Mouse (Mus musculus): ENCODE data around the gene Hs3st3a1.
A peak's percentile ranks its signal among the peaks of the same experiment; 100 is the strongest.

The Hs3st3a1 gene

GRCm38 (mm10) chr11:64489587-64490433 lies 54.7 kb downstream of the Hs3st3a1 start:
- DNase-seq (ENCODE audit: low spot score in 2 of 2), result no peak

GRCm38 (mm10) chr11:64494448-64494847 lies 59.3 kb downstream of the Hs3st3a1 start:
- DNase-seq (ENCODE audit: low spot score in 2 of 2), result no peak

DNA sequence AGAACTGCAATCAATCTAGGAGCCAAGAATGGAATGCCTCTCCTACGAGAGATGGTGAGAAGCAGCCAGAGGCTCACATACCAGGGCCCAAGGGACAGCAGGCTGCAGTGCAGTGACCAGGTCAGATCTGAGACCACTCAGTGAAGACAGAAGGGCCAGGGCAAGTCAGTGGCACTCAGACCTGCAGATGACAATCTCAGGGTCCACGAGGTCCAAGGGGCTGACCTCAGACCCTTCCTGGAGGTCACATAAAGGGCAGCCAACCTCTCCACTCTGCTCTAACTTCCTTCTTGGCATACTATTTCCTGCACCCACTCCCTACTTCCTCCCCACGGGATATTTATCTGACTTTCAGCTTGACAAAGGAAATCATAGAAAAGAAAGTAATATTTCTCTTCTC lies 60.8 kb downstream of the Hs3st3a1 start:
- peak; percentile 5 to 28 for DNase-seq (ENCODE audit: low spot score in 2 of 2)

- DNase-seq (ENCODE audit: low spot score in 2 of 2), result no peak
Observed at GRCm38 (mm10) chr11:64496677-64497076, 61.5 kb downstream of the Hs3st3a1 start.

DNA sequence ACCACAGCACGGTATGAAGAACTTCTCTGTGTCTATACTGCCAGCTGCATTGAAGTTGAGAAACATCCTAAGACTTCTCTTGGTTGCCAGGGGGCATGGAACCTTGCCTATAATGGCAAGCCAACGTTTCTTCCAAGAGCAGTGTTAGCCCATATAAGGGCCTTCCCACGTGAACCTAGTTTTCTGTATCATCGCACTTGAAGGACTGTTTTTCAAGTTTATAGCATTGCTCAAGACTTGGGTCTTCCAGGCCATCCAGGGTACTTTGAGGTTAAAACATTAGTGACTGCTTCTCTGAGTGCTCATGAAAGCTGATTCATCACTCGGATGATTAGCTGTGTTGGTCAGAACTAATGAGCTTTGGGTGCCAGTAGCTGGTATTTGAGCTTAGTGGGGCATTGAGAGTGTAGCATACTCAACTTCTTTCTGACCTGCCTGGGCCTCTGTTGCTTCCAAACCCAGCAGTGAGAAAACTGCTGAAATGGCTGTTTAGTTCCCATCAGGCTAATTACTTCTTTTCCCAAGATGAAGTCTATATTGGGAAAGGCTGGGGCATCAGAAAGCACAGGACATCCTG lies 65.5 kb downstream of the Hs3st3a1 start:
- DNase-seq (ENCODE audit: low spot score in 2 of 2), result no peak

DNA sequence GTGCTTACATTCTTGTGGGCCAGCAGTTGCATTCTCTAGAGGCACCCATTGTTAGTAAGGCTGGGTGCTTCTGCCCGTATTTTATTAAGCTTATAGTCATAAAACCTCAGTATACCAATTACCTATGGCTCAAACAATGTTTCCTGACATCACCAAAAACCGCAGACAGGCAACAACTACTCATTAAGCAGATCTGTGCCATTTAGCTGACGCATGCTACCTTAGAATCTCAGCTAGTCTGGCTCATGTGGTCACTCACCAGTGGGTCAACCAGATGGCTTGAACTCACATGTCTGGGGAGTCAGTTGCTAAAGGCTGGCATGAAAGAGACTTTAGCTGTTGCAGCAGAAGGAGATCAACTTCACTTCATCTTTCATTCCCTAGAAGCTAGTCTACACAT lies 67.9 kb downstream of the Hs3st3a1 start:
- DNase-seq (ENCODE audit: low spot score in 2 of 2), result no peak

DNA sequence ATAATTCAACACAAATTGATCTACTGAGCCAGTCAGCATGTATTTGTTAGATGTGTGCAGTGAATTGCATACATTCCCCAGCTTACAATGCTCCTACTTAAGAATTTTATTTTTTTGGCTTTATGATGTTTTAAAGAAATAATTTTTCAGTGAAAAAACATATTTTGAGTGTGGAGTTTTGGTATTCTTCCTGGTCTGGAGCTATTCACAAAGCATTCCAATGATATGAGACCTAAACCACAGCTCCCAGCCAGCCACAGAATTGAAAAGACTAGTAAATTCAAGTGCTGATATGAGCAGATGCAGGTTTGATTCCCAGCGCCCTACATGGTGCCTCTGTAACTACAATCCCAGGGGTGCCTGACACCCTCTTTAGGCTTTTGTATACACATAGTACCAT lies 70.8 kb downstream of the Hs3st3a1 start:
- DNase-seq (ENCODE audit: low spot score in 2 of 2), result no peak

GRCm38 (mm10) chr11:64507024-64507423 lies 71.9 kb downstream of the Hs3st3a1 start:
- no peak for DNase-seq (ENCODE audit: low spot score in 2 of 2)

GRCm38 (mm10) chr11:64509106-64509505 lies 74.0 kb downstream of the Hs3st3a1 start:
- DNase-seq (ENCODE audit: low spot score in 2 of 2), result no peak

GRCm38 (mm10) chr11:64512301-64512700 lies 77.2 kb downstream of the Hs3st3a1 start:
- no peak for DNase-seq (ENCODE audit: low spot score in 2 of 2)

GRCm38 (mm10) chr11:64513419-64513818 lies 78.3 kb downstream of the Hs3st3a1 start:
- DNase-seq (ENCODE audit: low spot score in 2 of 2), result no peak

DNA sequence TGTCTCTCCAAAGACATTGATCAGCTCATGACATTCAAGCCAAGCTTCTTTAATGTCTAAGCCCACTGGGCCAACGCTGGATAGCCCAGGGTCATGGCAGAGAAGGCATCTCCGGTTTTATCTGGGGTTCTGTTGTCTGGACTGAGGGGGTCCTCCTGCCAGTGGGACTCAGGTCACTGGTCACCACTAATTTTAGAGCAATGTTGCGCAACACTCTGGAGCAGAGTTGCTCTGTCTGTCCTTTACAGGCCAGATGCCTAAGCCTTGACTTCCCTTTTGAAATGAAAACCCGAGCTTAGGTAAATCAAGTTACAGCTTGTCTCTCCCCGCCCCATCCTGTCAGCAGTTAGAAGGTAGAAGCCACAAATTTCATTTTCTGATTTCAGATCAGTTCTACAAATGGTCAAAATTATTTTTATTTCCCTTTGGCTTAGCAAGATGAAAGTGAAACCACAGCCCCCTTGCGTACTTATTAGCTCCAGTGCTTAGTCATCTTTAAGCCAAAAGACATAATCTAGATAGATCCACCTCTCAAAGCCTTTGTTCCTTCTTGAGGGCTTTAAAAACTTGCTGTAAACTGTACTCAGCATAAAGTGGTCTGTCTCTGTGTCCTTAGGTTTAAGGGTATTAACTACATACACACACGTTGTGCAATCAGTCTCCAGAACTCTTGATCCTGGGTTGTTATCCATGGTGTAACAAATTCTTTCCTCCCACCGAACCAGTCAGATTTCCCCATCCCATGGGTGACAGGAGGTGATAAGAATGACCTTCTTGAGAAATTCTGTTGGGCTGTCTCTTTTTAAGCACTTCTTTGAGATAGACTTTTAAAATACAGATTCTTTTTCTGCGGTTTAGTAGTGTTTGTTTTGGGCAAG lies 81.8 kb downstream of the Hs3st3a1 start:
- peak; percentile 20 to 35 for DNase-seq (ENCODE audit: low spot score in 2 of 2)

DNA sequence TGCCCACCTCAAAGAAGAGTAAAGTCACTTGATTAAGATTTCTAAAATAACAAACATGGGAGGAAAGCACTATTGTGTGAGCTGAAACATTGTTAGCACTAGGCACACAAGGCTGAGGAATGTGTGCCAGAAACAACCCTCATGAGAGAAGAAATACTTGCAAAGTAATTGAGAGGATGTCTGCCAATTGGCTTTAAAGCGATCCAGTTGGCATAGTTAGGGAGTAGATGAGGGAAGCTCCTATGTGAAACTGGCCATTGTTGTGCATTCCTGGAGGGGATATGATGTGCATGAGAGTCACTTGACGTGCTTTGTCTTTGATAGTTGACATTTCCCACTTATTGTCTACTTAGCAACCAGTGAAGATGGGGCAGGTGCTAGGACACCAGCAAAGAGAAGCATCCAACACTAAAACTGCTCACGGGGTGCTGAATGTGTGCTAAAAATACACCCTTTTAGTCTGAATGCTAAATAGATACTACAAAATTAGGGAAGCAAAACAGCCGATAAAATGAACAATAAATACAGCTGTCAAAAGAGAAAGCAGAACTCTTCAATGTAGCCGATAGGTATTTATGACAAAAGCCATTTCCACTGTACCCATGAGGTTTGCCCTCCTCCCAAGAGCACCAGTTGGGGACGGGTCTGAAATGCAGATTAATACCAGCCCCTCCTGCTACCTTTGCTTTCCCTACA lies 83.2 kb downstream of the Hs3st3a1 start:
- DNase-seq (ENCODE audit: low spot score in 2 of 2), result peak in 1 of 2 experiments; percentile 12

DNA sequence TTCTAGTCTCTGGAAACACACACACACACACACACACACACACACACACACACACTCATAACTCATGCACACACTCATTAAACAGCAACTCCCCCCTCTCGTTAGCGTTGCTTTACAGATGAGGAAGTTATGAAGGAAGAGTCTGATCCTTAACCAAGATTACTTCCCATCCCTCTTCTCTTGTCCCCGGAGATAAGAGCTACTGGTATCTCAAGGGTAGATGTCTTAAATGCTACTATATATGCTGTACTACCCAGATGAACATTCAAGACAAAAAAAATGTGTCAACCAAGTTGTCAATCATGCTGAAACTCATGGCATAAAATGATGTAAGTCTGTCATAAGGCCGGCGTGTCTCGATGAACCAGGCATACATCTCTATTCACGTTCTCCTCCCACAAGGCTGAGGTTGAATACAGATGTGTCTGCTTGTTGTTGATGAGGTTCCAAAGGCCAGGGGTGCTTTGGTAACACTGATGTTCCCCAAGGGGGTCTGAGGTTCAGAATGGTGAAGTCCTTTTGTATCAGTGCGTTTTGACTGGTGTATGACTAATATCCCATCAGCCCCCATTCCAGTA lies 89.0 kb downstream of the Hs3st3a1 start:
- no peak for DNase-seq (ENCODE audit: low spot score in 2 of 2)

DNA sequence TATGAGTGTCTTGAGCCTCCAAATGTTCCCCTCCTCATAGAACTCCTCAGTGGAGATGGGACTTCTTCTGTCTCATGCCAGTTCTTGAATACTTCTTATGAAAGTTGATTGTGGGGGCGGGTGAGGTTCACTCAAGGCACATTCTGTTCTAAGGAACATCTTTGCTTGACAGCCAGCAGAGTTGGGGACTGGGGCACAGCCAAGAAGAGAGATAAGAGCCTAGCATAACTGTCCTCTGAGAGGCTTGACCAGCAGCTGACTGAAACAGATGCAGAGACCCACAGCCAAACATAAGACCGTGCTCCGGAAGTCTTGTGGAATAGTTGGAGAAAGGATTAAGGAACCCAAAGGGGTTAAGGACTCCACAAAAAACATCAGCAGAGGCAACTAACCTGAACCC lies 102.1 kb downstream of the Hs3st3a1 start:
- DNase-seq (ENCODE audit: low spot score in 2 of 2), result peak; percentile 80 to 85

- DNase-seq (ENCODE audit: low spot score in 2 of 2), result no peak
Observed at GRCm38 (mm10) chr11:64541866-64542265, 106.7 kb downstream of the Hs3st3a1 start.

DNA sequence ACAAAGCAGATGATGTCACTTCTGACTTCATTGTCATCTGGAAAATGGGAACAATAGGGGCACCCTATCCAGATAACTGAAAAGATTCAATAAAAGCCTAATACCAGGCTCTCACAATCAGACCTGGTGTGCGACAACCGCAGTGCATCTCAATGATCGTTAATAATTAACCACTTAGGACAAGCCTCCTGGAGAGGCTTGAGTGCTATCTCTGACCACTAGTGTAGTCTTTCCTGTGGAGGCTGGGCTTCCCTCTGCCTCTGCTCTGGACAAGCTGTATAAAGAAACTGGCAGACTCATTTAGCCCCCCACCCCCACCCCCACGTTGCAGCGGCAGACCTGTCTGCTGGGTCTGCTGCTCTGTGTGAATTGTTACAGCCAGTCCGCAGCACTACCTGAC lies 107.2 kb downstream of the Hs3st3a1 start:
- no peak for DNase-seq (ENCODE audit: low spot score in 2 of 2)

GRCm38 (mm10) chr11:64543181-64543641 lies 108.1 kb downstream of the Hs3st3a1 start:
- no peak for DNase-seq (ENCODE audit: low spot score in 2 of 2)

GRCm38 (mm10) chr11:64544236-64544635 lies 109.1 kb downstream of the Hs3st3a1 start:
- no peak for DNase-seq (ENCODE audit: low spot score in 2 of 2)

- no peak for DNase-seq (ENCODE audit: low spot score in 2 of 2)
Observed at GRCm38 (mm10) chr11:64549380-64549779, 114.2 kb downstream of the Hs3st3a1 start.

DNA sequence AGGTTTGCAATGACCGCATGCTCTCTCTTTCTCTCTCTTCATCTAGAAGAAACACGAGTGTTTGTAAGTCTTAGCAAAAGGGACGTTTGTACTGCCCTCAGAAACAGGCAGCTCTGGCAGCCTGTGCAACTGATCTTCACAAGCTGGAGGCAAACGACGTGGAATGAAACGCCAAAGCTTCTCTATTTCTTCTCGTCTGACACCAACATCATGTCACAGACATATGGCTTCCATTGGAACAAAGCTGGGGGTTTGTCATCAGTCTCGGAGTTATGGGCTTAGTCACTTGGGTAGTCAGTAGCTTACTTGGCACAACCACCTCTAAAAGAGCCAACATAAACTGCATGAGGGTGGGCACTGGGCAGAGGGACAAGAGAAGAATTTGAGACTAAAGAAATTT lies 114.8 kb downstream of the Hs3st3a1 start:
- no peak for DNase-seq (ENCODE audit: low spot score in 2 of 2)
